Mouse (Mus musculus) olfactory bulb, adult 2 months (tissue): ENCODE data around the gene Nbea.

Source experiments
- CTCF ChIP-seq: fragments of 200-500 bp; IDR thresholded peaks from 2 replicates; pipeline ENCODE4 v1.5.1; 2012; ENCODE audit warnings: low read depth, mild to moderate bottlenecking, low read length, moderate library complexity; ENCODE audit not compliant: insufficient read depth
- POLR2A ChIP-seq: fragments of 200-500 bp; IDR thresholded peaks from 2 replicates; pipeline ENCODE4 v1.6.1; 2012; ENCODE audit warnings: mild to moderate bottlenecking, low read depth, low read length, moderate library complexity; ENCODE audit not compliant: insufficient read depth

DNA sequence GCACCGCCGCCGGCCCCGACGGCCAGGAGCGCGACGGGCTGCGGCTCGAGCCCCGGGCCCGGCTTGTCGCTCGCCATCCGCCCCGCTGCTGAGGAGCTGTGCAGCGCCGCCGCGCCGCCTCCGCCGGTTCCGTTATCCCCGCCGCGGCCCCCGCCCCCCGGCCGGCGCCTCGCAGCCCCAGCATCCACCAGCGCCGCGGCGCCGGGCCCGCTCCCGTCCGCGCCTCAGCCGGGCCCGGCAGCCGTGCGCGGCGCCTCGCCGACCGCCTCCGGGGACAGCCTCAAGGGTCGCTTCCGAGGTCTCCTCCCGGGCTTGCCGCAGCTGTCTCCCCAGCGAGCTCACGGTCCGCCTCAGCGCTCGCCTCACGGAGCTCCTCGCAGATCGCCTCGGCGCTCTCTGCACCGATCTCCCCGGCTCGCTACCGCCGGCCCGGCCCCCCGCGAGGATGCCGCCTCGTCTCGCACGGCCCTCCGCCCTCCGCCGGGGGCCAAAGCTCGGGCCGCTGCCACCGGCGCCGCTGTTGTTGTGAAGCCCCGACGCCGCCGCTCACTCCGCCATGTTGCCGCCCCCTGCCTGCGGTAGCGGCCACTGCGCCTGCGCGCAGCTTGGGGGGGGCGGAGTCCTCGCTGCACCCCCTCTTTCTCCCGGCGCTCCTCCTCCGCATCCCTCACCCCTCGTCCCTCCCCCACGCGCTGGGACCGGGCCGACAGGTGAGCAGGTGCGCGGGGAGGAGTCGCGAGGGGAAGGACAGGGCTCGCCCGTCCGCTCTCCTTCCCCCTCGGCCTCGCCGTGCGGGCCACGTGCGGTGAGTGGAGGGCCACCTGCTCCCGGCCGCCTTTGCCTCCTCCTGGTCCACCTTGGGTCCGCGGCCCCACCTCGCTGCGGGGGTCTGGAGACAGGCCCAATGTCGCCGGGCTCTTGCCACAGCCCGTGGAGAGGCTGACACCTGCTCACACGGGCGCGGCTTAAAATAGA, at the start of gene Nbea:
- 0 out of 2 replicates have a peak, but pooled peaks have one; percentile 14 for TF ChIP-seq CTCF
- peak; percentile 91 for TF ChIP-seq POLR2A
